Mouse (Mus musculus) hindbrain, embryonic 12.5 days (tissue): ENCODE results near the gene Nr2e3. TPM values are rescaled to one million over a fixed set of nuclear protein-coding genes. Genes with fewer than 3 reads are reported as not detected.

ENCODE experiments used
- ATAC-seq: fragments of 200-750 bp; cut with Nextera tagmentation; 2 replicates; pipeline ENCODE4 v1.8.0; 2017; ENCODE audit warnings: moderate TSS enrichment; ENCODE audit not compliant: low FRiP score
- H3K27ac ChIP-seq: fragments of 300-500 bp; sonication (generic); 2 replicates; pipeline ENCODE4 v1.5.1; 2016; ENCODE audit warnings: mild to moderate bottlenecking
- H3K27me3 ChIP-seq: fragments of 300-500 bp; sonication (generic); 2 replicates; pipeline ENCODE4 v1.6.1; 2016; ENCODE audit warnings: mild to moderate bottlenecking
- H3K36me3 ChIP-seq: fragments of 300-500 bp; sonication (generic); 2 replicates; pipeline ENCODE4 v1.6.1; 2016; ENCODE audit warnings: mild to moderate bottlenecking
- H3K4me1 ChIP-seq: fragments of 300-500 bp; sonication (generic); 2 replicates; pipeline ENCODE4 v1.6.1; 2016
- H3K4me2 ChIP-seq: fragments of 300-500 bp; sonication (generic); replicated peaks from 2 replicates; pipeline ENCODE4 v1.6.1; 2016; ENCODE audit warnings: mild to moderate bottlenecking
- H3K4me3 ChIP-seq: fragments of 300-500 bp; sonication (generic); 2 replicates; pipeline ENCODE4 v1.5.1; 2016; ENCODE audit warnings: mild to moderate bottlenecking
- H3K9ac ChIP-seq: fragments of 300-500 bp; sonication (generic); 2 replicates; pipeline ENCODE4 v1.6.1; 2016; ENCODE audit warnings: mild to moderate bottlenecking, moderate library complexity
- H3K9me3 ChIP-seq: fragments of 300-500 bp; sonication (generic); replicated peaks from 2 replicates; pipeline ENCODE4 v1.6.1; 2016; ENCODE audit warnings: mild to moderate bottlenecking
- WGBS: fragments of 180-500 bp; shearing (Covaris S2); methylation state at CpG from one replicate; pipeline ENCODE4 v1.1.7; 2016; 5-methylcytosine and 5-hydroxymethylcytosine counted together
- polyA plus RNA-seq: library from polyadenylated mRNA; unstranded; fragments of >200 nt; fragmentation: Nextera tagmentation; extraction: Ambion mirVana; gene quantifications from 2 replicates; pipeline ENCODE4 v1.2.1, GENCODE M21; 2016

The Nr2e3 gene
- 0.12 TPM in 1 of 2 replicates, not detected in the other for polyA plus RNA-seq

DNA sequence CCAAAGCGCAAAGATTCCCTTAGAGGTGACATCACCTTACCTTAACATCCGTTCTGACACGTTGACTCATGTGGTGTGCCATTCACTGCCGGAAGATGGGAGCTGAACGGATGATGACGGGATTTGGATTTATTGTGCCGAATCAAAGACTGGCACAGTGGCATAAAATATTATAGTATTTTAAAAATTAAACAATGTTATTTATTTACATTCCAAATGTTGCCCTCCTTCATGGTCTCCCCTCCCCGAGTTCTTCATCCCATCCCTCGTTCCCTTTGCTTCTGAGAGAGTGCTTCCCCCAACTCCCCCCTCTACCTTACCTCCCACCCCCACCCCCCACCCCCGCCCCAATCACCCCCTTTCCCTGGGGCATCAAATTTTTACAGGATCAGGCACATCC is at the start of gene Nr2e3:
TSS of gene Nr2e3 (minus strand) at position 101 of the 400 bp plus-strand sequence.
- WGBS: 87% methylated on average over 10 of the region's 10 CpGs
- H3K4me2 ChIP-seq: no peak within 1 kb of the TSS
- no peak within 1 kb of the TSS for H3K27ac ChIP-seq
- no peak within 1 kb of the TSS for H3K4me3 ChIP-seq
- H3K9me3 ChIP-seq: no peaks in the 10 kb centered on the region
- no peak for ATAC-seq
- H3K36me3 ChIP-seq: no peaks in the 10 kb centered on the region
- no peak within 1 kb of the TSS for H3K9ac ChIP-seq
- H3K27me3 ChIP-seq: no peaks in the 10 kb centered on the region
- peaks cover 8% of the 10 kb centered on the region; the same call in 1 of the 2 replicates for H3K4me1 ChIP-seq

DNA sequence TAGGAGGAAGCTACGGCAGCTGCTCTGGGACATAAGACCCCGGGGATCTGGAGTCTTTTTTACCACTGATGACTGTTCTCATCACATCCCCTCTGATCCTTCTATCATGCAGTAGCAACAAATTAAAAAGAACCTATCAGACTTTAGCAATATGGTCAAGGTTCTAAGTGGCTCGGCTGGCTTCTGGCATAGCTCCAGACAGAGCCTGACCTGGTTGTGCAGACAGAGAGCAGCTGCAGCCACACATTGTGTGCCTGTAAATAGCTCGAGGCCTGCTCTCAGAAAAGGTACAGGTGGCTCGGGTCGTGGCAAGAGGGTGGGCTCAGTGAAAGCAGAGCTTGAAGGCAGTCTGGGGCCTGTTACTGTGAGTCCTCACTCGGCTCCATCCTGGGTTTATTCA is 48.5 kb upstream of the Nr2e3 start:
- Histone ChIP-seq H3K9ac (no peak overlapping the region), H3K27me3 (no peaks in the 10 kb centered on the region), H3K4me1 (peaks cover 3% of the 10 kb centered on the region; the same call in 1 of the 2 replicates), H3K27ac (no peak overlapping the region), H3K36me3 (no peaks in the 10 kb centered on the region), H3K9me3 (no peaks in the 10 kb centered on the region), H3K4me3 (no peak overlapping the region), H3K4me2 (no peak overlapping the region)
- WGBS: 61% methylated on average over 7 of the region's 7 CpGs
- no peak for ATAC-seq

DNA sequence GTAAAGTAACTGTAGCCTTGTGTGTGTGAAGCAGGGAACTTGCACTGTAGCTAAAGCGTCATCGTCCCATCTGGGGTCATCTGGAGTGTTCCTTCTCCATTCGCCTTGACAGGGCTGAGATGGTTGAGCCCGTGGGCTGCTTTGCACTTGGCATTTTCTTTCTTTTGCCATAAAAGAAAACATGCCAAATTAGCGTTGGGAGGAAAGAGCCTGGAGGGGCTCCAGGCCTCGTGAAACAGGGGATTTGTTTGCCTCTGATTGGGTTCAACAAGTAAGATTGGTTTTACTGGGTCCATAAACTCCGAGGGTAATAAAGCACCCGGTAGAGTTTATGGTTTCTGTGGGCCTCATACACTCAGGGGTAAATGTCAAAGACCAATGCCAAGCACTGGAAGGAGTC is 41.9 kb upstream of the Nr2e3 start:
- H3K4me2 ChIP-seq: no peak overlapping the region
- WGBS: 91% methylated on average over 8 of the region's 8 CpGs
- H3K36me3 ChIP-seq: no peaks in the 10 kb centered on the region
- no peaks in the 10 kb centered on the region for H3K4me1 ChIP-seq
- no peak overlapping the region for H3K4me3 ChIP-seq
- no peaks in the 10 kb centered on the region for H3K27me3 ChIP-seq
- no peak overlapping the region for H3K9ac ChIP-seq
- no peak overlapping the region for H3K27ac ChIP-seq
- ATAC-seq: no peak
- no peaks in the 10 kb centered on the region for H3K9me3 ChIP-seq

DNA sequence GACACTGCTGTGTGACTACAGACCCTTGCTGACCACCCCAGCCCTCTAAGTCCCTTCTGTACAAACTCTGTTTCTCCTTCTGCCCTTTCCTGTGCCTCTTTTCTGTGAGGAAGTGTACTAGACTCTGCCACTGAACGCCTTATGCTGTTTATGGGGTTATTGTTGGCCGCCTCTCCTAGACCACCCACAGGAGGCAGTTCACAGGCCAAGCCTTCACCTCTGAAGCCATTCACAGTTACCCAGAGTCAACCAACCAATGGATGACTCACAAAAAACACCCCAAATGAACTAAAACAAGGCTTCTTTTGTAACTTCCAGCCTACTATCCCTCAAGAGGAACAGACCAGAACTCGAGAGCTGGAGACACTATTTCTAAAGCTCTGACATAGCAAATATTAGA is 41.0 kb upstream of the Nr2e3 start:
- WGBS: 70% methylated on average over 3 of the region's 3 CpGs
- ATAC-seq: no peak
- no peaks in the 10 kb centered on the region for H3K9me3 ChIP-seq
- no peaks in the 10 kb centered on the region for H3K4me1 ChIP-seq
- no peak overlapping the region for H3K9ac ChIP-seq
- no peak overlapping the region for H3K4me3 ChIP-seq
- H3K27me3 ChIP-seq: no peaks in the 10 kb centered on the region
- H3K27ac ChIP-seq: no peak overlapping the region
- H3K36me3 ChIP-seq: no peaks in the 10 kb centered on the region
- no peak overlapping the region for H3K4me2 ChIP-seq

DNA sequence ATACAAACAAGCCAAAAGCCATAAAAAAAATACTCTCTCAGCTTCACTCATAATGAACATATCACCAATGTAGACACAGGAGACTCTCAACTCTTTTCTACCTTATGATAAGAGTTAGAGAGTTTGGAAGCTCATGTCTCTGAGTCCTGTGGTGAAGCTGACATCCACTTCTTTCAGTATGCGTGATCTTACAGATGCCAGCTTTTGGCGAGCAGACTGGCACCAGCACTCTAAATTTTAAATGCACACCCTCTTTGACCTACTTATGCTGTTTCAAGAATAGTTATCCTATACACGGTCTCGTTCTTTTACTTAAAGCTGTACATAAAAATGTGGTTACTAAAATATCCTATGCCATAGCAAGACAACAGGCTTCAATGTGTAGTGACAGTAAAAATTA is 37.3 kb upstream of the Nr2e3 start:
- no peak for ATAC-seq
- H3K9me3 ChIP-seq: no peaks in the 10 kb centered on the region
- H3K27me3 ChIP-seq: no peaks in the 10 kb centered on the region
- 92% methylated on average over 4 of the region's 4 CpGs for WGBS
- H3K4me1 ChIP-seq: no peaks in the 10 kb centered on the region
- no peak overlapping the region for H3K27ac ChIP-seq
- H3K4me3 ChIP-seq: no peak overlapping the region
- H3K4me2 ChIP-seq: no peak overlapping the region
- H3K36me3 ChIP-seq: no peaks in the 10 kb centered on the region
- H3K9ac ChIP-seq: no peak overlapping the region

DNA sequence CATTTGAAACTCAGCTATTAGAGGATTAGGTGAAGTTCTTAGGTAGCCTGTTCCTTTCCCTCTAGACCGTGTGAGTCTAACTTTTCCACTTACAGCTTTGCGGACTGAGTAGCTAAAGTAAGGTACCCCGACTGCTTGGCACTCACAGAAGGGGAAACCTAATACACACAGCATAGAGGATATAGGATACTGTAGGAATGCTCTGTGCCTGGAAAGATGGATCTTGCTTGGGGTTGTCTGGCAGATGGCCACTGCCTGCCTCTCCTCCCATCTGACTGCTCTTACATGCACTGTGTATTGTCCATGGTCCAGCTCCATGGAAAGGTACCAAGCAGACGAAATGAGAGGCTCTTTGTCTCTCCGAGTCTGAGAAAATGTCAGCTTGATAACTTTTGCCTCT is 30.9 kb upstream of the Nr2e3 start:
- Histone ChIP-seq H3K27ac (no peak overlapping the region), H3K27me3 (no peaks in the 10 kb centered on the region), H3K9me3 (no peaks in the 10 kb centered on the region), H3K4me1 (no peaks in the 10 kb centered on the region), H3K4me3 (no peak overlapping the region), H3K36me3 (no peaks in the 10 kb centered on the region), H3K9ac (no peak overlapping the region), H3K4me2 (no peak overlapping the region)
- 79% methylated on average over 5 of the region's 5 CpGs for WGBS
- ATAC-seq: no peak

DNA sequence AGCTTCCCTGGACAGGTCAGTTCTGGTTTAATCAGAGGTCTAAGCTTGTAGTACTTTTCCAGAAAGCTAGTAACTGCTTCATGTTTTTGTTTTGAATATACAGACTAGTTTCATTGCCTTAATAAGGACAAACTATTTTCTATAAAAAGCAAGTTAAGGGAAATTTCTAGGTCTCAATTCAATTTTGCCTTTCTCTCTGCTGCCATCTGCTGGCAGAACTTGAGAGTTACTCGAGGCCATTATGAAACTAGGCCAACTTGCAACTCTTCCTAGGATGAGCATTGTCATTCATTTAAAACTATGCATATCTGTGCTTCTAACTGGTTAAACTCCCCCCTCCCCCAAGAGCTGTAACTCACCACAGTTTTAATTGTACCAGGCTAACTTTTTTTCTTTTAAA is 29.4 kb upstream of the Nr2e3 start:
- ATAC-seq: no peak
- WGBS: 0% methylated on average over 1 of the region's 1 CpGs
- Histone ChIP-seq H3K9me3 (no peaks in the 10 kb centered on the region), H3K9ac (no peak overlapping the region), H3K4me2 (no peak overlapping the region), H3K36me3 (no peaks in the 10 kb centered on the region), H3K27me3 (no peaks in the 10 kb centered on the region), H3K4me1 (no peaks in the 10 kb centered on the region), H3K4me3 (no peak overlapping the region), H3K27ac (no peak overlapping the region)

DNA sequence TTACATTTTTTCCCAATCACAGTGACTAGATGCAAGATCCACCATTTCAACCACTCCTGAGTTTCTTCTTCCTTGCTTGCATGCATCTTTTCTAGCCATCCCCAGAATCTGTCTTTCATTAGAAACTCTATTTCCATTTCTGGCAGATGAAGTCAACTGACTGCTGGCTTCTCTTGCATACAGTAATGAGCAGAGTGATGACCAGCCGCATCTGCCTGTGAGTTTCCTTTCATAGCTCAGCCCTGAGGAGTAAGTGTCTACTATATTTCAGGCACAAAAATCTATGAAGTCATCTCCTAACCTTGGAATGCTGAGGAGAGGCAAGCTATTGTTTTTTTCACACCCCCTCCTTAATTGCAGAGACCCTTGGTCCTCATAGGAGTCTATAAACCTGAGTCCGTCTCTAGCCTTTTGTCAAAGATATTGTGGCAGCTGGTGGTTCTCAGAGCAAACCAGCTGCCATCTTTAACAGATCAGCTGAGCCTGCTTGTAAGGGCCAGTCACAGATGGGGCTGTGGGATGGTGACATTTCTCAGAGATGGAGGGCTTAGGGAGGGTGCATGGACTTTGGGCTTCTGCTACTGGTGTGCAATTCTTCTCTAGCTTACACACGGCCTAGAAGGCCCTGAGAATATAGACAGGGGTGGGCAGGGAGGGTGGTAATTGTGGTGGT is 25.6 kb upstream of the Nr2e3 start:
- Histone ChIP-seq H3K4me3 (no peak overlapping the region), H3K9me3 (no peaks in the 10 kb centered on the region), H3K27me3 (no peaks in the 10 kb centered on the region), H3K36me3 (no peaks in the 10 kb centered on the region), H3K27ac (no peak overlapping the region), H3K4me2 (no peak overlapping the region), H3K4me1 (no peaks in the 10 kb centered on the region), H3K9ac (no peak overlapping the region)
- ATAC-seq: no peak
- WGBS: 73% methylated on average over 3 of the region's 3 CpGs

DNA sequence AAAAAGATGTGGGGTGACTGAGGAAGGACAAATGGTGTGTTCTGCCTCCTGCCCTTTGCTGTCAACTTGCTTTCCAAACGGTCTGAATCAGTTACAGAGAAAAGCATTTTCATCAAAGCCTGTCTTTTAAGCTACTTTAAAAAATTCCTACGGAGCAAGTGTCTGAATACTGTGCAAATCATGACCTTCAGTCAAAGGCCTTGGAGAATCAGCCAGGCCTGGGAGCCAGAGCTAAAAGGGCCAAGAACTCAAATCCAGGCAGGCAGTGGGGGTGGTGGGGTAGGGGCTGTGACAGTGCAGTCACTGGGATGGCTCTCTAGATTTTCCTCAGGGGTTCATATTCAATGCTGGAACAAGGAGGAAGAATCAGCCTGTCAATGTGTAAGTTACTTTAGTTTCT is 20.7 kb upstream of the Nr2e3 start:
- Histone ChIP-seq H3K4me3 (no peak overlapping the region), H3K4me1 (no peaks in the 10 kb centered on the region), H3K9ac (no peak overlapping the region), H3K27me3 (no peaks in the 10 kb centered on the region), H3K36me3 (no peaks in the 10 kb centered on the region), H3K9me3 (no peaks in the 10 kb centered on the region), H3K27ac (no peak overlapping the region), H3K4me2 (no peak overlapping the region)
- 68% methylated on average over 2 of the region's 2 CpGs for WGBS
- no peak for ATAC-seq

DNA sequence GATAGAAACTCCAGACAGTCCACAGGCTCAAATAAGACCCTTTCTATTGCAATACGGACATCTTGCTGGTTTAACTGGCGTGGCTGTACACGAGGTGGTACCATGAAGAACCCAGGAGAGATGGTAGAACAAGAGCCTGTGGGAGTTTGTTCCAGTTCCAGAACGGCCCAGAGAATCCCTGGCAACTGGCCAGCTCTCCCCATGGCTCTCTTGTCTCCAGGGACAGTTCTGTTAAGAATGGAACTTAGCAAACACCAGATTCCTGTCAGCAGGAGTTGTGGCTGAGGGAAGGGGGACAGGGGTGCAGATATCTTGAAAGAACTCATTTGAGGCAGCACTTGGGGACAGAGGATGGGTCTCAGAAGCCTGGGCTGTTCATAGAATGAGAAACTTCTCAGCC is 10.8 kb upstream of the Nr2e3 start:
- WGBS: 77% methylated on average over 4 of the region's 4 CpGs
- no peak overlapping the region; the same call in 1 of the 2 replicates for H3K9ac ChIP-seq
- no peaks in the 10 kb centered on the region for H3K27me3 ChIP-seq
- no peaks in the 10 kb centered on the region for H3K4me1 ChIP-seq
- no peak overlapping the region for H3K27ac ChIP-seq
- H3K36me3 ChIP-seq: no peaks in the 10 kb centered on the region
- no peak overlapping the region for H3K4me2 ChIP-seq
- no peak overlapping the region for H3K4me3 ChIP-seq
- no peaks in the 10 kb centered on the region for H3K9me3 ChIP-seq
- ATAC-seq: no peak

DNA sequence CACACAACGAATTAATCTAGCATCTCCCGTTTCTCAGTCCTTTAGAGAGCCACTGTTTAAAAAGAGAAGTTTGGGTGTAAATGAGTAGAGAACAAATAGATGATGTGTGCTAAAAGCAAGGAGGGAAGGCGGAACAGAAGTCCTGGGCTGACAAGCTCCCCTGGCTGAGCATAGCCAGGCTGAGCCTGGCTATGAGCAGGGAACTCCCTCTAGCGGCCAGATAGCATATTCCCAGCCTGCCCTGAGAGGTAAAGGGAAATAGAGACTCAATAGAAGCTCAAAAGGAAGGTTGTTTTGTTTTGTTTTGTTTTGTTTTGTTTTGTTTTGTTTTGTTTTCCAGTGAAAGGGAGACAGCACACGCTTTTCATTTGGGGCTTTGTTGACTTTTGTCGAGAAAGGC is 8.9 kb upstream of the Nr2e3 start:
- ATAC-seq: no peak
- H3K4me1 ChIP-seq: peaks cover 3% of the 10 kb centered on the region; the same call in 1 of the 2 replicates

DNA sequence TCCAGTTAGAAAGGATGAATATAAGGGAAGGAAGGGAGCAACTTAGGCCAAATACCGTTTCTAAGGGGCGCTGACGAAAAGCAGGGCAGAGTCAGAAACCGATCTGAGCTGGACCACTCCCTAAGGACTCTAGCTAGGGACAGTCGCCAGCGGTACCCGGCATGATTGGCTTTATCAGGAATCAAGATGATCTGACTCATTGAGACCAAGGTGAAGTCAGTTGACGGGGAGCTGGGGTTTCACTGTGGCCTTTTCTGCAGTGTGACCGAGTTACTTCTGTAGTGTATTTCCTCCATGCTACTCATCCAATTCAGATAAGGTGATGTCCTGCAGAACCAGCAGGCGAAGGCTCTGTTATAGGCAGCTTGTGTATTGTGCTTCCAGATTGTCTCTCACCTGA is 4.6 kb upstream of the Nr2e3 start:
- H3K4me2 ChIP-seq: no peak overlapping the region

More for the DNA sequence above, 8.9 kb upstream of the Nr2e3 start:
- H3K9ac ChIP-seq: no peak overlapping the region
- H3K9me3 ChIP-seq: no peaks in the 10 kb centered on the region
- 32% methylated on average over 6 of the region's 6 CpGs for WGBS
- H3K36me3 ChIP-seq: no peaks in the 10 kb centered on the region
- no peak overlapping the region for H3K4me3 ChIP-seq
- no peak overlapping the region for H3K4me2 ChIP-seq
- no peaks in the 10 kb centered on the region for H3K27me3 ChIP-seq
- H3K27ac ChIP-seq: no peak overlapping the region

DNA sequence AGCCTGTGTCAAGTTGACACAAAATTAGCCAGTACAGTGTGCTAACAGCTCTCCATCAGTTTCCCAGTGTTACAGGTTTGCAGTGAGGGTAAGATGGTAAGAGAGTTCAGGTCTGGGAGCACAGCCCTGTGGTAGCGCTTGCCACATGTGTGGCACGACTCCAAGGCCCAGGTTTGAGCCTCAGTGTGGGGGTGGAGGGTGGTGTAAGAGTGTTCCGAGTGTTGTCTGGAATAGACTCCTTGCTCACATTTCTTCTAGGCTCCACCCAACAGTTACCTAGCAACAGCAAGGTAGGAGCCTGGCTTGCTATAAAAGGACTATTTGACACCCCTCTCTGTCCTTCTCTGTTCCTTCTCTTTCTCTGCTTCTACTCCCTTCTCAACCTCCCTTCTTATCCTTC is 3.9 kb upstream of the Nr2e3 start:
- Histone ChIP-seq H3K27ac (no peak overlapping the region), H3K4me1 (peaks cover 8% of the 10 kb centered on the region; the same call in 1 of the 2 replicates), H3K27me3 (no peaks in the 10 kb centered on the region), H3K36me3 (no peaks in the 10 kb centered on the region), H3K9ac (no peak overlapping the region), H3K4me2 (no peak overlapping the region), H3K4me3 (no peak overlapping the region), H3K9me3 (no peaks in the 10 kb centered on the region)
- no peak for ATAC-seq
- 53% methylated on average over 3 of the region's 3 CpGs for WGBS

More for the DNA sequence above, 4.6 kb upstream of the Nr2e3 start:
- H3K36me3 ChIP-seq: no peaks in the 10 kb centered on the region
- peaks cover 8% of the 10 kb centered on the region; the same call in 1 of the 2 replicates for H3K4me1 ChIP-seq
- H3K9ac ChIP-seq: no peak overlapping the region
- no peak overlapping the region for H3K4me3 ChIP-seq
- no peak for ATAC-seq
- no peaks in the 10 kb centered on the region for H3K27me3 ChIP-seq
- 82% methylated on average over 10 of the region's 10 CpGs for WGBS
- no peaks in the 10 kb centered on the region for H3K9me3 ChIP-seq
- no peak overlapping the region for H3K27ac ChIP-seq
